Mouse (Mus musculus) urinary bladder, postnatal 14 days (tissue): ENCODE data around the gene Irgm2.
"Not testable (repeated sequence)": the region's sequence is repeated elsewhere in the genome, so short reads cannot be mapped to it uniquely, and the experiment has no call there.

Source experiments
- DNase-seq: peaks from one replicate; pipeline ENCODE4 v3.0.0; 2021; ENCODE audit warnings: low spot score

Irgm2 gene

GRCm38 (mm10) chr11:58199229-58200037 lies at the start of gene Irgm2, which contains the start of gene Igtp:
TSS of gene Irgm2 (plus strand) at chr11:58199618.
TSS of gene Igtp (plus strand) at chr11:58199556.
- DNase-seq: peak; percentile 77

- DNase-seq: no peak
These were observed 44.0 kb upstream of the Irgm2 start for GRCm38 (mm10) chr11:58155458-58155857.

GRCm38 (mm10) chr11:58156871-58157270 lies 42.5 kb upstream of the Irgm2 start:
- DNase-seq: no peak

DNA sequence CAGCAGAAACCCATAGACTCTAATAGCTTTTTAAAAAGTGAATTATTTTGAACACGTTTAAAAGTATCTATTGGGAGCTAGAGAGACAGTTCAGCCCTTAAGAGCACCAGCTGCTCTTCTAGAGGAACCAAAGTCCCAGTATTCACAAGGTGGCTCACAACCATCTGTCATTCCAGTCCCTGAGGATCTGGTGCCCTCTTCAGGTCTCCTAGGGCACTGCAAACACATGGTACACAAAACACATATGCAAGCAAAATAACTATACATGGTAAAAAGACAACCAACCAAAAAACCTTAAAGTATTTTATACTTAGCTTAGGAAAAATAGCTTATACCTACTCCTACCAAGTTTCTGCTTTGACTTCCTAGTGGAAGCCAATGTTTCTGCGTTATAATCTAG lies 34.3 kb upstream of the Irgm2 start:
- DNase-seq: no peak

GRCm38 (mm10) chr11:58167822-58168166 lies 31.6 kb upstream of the Irgm2 start:
- DNase-seq: no peak

DNA sequence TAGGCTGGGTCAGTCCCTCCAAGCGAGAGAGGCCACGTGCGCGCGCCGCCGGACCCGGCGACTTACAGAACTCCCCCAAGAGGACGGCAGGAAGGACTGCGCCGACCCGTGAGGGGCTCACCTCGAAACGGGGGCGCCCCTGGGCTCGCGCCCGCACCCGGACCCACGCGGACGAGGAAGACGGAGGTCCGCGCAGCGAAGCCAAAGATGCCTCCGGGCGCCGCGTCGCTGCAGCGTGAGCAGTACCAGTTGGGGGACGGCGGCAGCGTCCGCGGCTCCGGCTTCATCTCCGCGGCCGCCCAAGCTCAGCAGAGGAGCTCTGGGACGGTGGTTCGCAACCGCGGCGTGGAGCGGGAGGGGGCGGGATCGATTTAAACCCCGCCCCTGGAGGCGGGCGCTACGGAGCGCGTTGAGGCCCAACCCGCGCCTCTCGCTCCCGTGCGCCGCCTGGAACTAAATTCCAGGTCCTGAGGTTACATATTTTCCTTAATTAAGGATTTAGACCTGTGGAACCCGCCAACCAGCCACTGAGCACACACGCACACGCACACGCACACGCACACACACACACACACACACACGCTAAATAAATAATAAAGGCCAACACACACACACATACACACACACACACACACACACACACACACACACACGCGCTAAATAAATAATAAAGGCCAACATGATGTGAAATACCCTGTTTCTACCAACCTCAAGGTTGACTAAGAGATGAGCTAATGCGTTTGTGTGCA lies 31.1 kb upstream of the Irgm2 start, which contains the start of gene Gemin5:
TSS of gene Gemin5 (minus strand) at position 373 of the 749 bp plus-strand sequence.
- peak; percentile 85 for DNase-seq

DNA sequence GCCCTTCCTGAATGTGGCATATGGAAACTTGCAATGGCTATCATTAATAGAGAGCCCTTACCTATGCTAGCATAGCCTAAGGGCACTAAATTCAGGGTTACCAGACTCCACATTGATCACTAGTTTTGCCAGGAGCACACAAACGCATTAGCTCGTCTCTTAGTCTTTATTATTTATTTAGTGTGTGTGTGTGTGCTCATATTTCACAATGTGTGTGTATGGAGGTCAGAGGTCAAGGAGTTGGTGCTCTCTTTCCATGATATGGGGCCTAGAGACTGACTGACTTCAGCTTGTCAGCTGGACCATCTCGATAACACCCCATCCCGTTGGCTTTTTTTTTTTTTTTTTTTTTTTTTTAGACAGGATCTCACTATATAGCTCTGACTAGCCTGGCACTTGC lies 29.8 kb upstream of the Irgm2 start:
- DNase-seq: no peak

DNA sequence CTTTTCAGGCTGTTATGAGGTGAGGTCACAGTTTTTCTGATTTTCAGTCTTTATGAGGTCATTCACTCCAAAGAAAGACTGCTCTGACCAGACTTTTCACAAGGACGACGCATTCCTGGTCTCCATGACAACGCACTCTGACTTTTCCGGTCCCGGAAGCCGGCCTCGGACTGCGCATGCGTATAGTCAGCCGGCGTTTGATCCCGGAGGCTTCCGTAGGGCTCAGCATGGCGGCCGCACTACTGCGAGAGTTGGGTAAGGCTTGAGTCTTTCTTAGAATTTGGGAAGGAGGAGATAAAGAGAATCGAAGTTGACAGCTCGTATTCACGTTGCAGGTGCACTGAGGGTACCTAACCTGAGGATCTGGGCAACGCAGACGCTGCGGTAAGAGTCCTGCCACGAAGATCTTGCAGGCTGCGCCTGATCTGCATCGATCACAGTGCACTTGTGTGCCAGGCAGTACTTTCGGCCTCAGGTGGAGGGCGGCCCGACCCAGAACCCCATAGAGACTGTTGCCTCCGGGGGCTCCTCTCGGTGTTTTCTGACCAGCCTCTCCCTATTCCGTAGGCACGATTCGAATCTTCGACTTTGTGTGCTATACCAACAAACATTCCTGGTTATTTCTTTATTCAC lies 27.8 kb upstream of the Irgm2 start, which contains the start of gene Mrpl22:
TSS of gene Mrpl22 (plus strand) at position 203 of the 633 bp plus-strand sequence.
- DNase-seq: peak; percentile 98

DNA sequence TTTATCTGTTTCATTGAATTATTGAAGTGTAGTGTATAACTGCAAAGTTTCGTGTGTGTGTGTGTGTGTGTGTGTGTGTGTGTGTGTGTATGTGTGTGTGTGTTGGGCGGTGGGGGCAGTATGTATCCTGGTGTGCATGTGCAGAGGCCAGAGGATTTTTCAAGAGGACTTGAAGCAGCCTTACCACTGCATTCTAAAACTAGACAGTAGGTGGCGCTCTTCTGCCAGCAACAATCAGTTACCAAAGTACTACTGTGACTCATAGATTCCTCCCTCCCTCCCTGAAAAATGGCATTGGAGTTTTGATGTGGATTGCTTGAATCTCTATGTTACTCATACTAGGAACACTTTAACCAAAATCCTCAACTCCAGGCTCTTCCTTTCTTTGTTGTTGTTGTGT lies 19.9 kb upstream of the Irgm2 start:
- peak; percentile 77 for DNase-seq

DNA sequence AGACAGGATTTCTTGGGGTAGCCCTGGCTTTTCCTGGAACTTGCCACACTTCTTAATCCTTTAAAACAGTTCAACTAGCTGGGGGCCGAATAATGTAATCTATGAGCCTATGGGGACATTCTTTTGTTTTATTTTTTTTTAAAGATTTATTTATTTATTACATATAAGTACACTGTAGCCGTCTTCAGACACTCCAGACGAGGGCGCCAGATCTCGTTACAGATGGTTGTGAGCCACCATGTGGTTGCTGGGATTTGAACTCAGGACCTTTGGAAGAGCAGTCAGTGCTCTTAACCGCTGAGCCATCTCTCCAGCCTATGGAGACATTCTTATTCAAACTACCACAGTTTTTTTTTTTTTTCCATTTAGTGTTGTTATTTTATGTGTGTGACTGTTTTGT lies 19.4 kb upstream of the Irgm2 start:
- not testable (repeated sequence) for DNase-seq

GRCm38 (mm10) chr11:58180756-58181155 lies 18.7 kb upstream of the Irgm2 start:
- no peak for DNase-seq

DNA sequence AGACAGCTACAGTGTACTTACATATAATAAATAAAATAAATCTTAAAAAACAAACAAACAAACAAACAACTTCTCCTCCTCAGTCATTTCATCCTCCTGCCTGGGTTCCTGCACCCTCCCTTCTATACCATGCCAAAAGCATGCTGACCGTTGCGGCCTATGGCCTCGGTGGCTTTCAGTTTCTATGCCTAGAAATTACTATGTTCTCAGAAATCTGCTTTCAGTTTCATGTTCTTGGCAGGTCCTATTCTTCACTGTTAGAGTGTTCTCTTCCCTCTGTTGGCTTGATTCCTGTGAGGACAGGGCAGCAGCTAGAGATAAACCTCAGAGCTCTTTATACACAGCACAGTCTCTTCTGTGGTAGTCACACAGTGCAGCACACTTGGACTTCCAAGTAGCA lies 15.8 kb upstream of the Irgm2 start:
- no peak for DNase-seq

GRCm38 (mm10) chr11:58189675-58190074 lies 9.7 kb upstream of the Irgm2 start:
- no peak for DNase-seq

DNA sequence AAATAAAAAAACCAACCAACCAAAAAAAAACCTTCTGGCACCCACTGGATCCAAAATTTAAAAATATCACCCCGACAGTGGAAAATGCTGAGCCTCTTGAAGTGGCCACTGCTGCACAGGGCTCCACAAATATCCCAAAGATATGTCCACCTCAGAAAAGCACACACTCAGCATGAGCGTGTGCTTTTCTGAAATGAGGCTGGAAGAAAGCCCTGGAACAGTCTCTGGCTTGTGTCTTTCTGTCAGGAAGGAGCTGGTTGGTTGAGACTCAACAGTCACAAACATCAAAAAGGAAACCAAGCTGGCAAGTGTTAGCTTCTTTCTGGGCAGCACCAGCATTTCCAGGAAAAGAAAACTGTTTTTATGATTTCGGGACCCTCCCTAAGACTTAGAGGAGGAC lies 6.1 kb upstream of the Irgm2 start:
- DNase-seq: no peak

GRCm38 (mm10) chr11:58193860-58194520 lies 5.4 kb upstream of the Irgm2 start:
- no peak for DNase-seq

- DNase-seq: no peak
These were observed 755 bp upstream of the Irgm2 start for GRCm38 (mm10) chr11:58198663-58199062.

DNA sequence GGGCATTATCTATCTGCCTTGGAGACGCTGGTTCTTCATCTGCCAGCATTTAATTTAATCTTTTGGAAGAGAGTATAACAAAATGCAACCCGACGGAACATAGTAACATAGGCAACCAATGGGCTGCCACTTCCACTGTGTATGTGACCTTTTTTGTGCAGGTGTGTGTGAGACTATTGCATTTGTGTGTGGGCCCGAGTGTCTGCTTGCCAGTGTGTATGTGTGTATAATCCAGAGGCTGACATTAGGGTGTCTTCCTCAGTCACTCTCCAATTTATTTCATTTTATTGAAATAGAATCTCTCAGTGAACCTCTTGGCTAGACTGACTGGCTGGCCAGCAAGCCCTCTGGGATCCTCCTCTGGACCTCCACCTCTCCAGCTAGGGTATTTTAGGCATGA lies 808 bp downstream of the Irgm2 start:
- DNase-seq: no peak

DNA sequence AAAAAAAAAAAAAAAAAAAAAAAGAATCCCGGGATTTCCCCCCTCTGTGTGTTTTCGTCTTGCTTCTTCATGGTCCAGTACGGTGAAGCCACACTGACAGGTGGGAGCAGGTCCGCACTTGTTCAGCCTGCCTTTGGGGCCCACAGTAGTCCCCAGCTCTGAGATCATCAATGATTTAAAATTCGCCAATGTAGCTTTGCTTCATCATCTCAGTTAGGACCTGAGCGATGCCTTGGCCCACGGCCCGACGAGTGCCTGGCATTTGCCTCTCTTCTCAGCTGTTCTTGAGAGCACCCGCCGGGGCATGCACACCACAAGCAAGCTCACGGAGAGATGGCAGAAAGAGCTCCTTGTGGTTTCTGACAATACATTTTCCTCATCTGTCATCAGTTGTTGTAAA lies 1.6 kb downstream of the Irgm2 start:
- DNase-seq: no peak

- DNase-seq: no peak
These were observed 11.0 kb downstream of the Irgm2 start for GRCm38 (mm10) chr11:58210321-58210886.

GRCm38 (mm10) chr11:58211062-58211681 lies 11.8 kb downstream of the Irgm2 start:
- DNase-seq: no peak

DNA sequence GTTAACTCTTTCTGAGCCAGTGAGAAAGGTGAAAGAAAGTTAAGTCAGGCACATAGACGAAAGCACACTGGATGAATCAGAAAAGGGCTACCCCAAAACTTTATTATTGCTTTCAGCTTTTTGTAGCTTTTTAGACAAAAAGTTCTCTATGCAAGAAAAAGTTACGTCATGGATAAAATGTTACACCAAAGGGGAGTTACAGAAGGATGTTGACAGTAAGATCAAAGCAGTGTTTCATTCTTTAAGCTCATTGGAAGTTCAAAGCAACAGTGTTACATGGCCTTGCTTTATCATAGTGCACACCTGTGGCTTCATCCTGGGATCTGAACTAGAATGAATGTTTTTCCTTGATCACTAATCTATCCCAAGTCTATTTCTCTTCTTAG lies 12.3 kb downstream of the Irgm2 start:
- DNase-seq: no peak
